Mouse (Mus musculus): Measurements from ENCODE around the gene Lsm4. TPM values are rescaled to one million over a fixed set of nuclear protein-coding genes. Genes with fewer than 3 reads are reported as not detected.
A peak's percentile ranks its signal among the peaks of the same experiment; 100 is the strongest.

Gene Lsm4
- total RNA-seq, 2 experiments from 2014 or later, result 125 to 214 TPM

- peak; percentile 17 for ATAC-seq (replicated peaks; ENCODE audit: poor library complexity)
These were observed 26.2 kb downstream of the Lsm4 start for GRCm38 (mm10) chr8:70699116-70699833.

DNA sequence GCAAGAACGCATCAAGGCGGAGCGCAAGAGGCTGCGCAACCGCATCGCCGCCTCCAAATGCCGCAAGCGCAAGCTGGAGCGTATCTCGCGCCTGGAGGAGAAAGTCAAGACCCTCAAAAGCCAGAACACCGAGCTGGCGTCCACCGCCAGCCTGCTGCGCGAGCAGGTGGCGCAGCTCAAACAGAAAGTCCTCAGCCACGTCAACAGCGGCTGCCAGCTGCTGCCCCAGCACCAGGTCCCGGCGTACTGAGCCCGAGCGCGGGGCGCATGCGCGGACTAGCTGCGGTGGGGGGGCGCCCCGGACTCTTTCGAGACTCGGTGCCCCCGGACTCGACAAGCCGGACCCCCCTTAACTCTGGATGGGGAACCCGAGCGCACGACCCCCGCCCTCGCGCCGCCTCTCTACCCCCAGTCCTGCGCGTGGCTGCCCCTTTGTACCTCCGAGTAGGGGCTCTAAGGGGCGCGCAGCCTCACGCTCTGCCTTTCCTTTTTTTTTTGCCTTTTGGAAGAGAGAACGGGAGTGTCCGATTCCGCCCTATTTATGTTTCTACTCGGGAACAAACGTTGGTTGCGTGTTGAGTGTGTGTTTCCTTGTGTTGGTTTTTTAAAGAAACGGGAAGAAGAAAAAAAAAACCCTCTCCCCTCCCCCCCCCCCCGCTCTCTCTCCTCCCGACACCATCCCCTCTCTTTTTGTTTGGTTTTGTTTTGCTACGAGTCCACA is 26.9 kb downstream of the Lsm4 start:
- ATAC-seq (replicated peaks; ENCODE audit: poor library complexity), result peak; percentile 8; the same call in 1 of the 2 replicates

- peak; percentile 36 for ATAC-seq (replicated peaks; ENCODE audit: poor library complexity)
These were observed 27.5 kb downstream of the Lsm4 start for GRCm38 (mm10) chr8:70700555-70700922.

DNA sequence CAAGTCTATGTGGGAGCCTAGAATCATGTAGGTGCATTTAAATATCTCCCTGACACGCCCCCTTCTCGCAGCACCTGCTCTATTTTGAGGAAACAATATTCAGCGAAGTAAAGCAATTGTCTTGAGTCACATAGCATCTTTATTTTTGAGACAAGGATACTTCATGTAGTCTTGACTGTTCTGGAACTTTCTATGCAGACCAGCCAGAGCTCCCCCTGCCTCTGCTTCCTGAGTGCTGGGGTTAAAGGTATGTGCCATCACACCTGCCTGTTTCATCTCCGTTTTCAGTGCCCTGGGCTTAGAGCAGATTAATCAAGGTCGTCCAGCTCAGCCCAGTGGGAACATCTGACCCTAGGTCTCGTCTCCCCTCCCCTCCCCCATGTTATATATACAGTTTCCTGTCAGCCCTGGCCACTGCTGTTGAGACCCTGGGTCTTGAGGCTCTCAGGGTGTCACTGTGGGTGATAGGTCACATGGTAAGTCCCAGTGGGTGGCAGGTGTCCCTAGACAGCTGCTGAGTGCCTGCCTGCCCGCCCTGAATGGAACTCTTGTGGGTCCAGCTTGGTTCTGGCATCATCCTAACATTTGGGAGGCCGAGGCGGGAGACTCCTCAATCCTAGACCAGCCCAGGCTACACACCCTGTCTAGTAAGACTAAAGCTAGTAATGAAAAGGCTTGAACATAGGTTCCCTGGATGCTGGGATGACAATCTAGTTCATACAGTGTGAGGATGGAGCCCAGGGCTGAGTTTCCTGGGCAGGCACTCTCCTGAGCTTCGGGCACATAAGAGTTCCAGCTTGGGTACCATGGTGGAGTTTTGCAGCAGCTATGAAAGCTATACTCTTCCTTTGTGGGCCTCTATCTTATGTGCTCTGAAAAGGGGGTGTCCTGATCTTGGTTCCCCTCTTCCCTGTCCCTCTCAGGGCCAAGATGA is 28.3 kb downstream of the Lsm4 start:
- ATAC-seq (replicated peaks; ENCODE audit: poor library complexity), result no peak

DNA sequence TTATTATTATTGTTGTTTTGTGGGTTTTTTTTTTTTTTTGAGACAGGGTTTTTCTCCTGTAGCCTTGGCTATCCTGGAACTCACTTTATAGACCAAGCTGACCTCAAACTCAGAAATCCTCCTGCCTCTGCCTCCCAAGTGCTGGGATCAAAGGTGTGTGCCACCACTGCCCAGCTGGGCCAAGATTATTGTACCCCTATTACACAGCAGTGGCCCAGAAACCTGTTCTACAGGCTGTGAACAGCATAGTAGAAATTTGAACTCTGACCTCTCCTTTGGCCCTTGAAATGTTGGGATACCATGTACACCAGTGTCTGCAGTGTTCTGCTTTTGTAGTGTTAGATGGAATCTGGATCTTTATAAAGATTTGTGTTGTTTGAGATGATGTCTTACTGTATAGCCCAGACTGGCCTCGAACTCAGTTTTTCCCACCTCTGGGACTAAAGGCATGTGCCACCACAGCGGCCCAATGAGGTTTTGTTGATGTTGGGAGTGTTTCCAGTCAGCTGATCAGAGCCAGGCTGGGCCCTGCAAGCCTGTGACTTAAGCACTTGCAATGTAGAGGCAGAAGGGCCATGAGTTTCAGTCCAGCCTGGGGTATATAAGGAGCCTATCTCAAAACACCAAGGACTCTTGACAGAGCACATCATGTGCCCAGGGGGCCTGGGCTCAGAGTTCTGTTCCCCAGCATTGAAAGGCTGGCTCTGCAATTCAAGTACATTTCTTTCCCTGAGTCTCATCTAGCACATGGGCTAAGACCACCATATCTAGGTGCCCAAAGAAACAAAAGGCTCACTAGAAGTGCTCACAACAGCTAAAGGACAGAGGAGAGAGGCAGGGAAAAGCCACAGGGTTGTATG is 29.2 kb downstream of the Lsm4 start:
- no peak for ATAC-seq (replicated peaks; ENCODE audit: poor library complexity)

GRCm38 (mm10) chr8:70702842-70703182 is 29.8 kb downstream of the Lsm4 start:
- no peak for ATAC-seq (replicated peaks; ENCODE audit: poor library complexity)

- no peak for ATAC-seq (replicated peaks; ENCODE audit: poor library complexity)
These were observed 30.2 kb downstream of the Lsm4 start, which contains the start of gene Iqcn for GRCm38 (mm10) chr8:70703287-70703686. Gene Iqcn (plus strand): TSS chr8:70703457.

DNA sequence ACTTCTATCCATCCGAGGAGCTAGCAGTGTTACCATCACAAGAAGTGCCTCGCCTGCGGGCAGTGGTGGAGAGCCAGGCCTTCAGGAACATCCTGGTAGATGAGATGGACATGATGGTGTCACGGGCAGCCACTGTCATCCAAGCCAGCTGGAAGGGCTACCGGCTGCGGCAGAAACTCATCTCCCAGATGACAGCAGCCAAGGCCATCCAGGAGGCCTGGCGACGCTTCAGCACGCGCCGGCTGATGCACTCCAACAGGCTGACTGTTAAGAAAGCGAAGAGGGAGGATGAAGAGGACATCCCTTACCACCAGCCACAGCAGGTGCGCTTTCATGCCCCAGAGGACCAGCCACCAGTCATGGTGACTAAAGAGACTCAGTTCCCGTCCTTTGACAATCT is 35.2 kb downstream of the Lsm4 start:
- no peak for ATAC-seq (replicated peaks; ENCODE audit: poor library complexity)

- ATAC-seq (replicated peaks; ENCODE audit: poor library complexity), result no peak
These were observed 36.7 kb downstream of the Lsm4 start for GRCm38 (mm10) chr8:70709794-70710193.

GRCm38 (mm10) chr8:70710296-70710695 is 37.2 kb downstream of the Lsm4 start:
- ATAC-seq (replicated peaks; ENCODE audit: poor library complexity), result no peak

DNA sequence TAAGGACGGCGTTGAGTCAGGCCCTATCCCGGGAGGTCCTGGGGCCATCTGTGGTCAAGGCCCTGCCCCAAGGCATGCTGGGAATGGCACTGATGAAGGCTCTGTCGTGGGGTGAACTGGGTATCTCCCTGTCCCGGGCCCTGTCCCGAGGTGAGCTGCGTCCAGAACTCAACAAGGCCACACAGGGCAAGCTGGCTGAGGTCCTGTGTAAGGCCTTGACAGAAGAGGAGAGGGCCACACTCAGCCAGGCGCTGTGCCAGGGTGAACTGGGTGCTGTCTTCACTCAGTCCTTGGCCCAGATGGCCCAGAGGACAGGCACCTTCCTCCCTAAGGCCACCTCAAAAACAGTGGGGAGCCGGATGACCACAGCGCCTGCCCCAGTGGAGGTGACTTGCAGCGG is 38.0 kb downstream of the Lsm4 start:
- no peak for ATAC-seq (replicated peaks; ENCODE audit: poor library complexity)

DNA sequence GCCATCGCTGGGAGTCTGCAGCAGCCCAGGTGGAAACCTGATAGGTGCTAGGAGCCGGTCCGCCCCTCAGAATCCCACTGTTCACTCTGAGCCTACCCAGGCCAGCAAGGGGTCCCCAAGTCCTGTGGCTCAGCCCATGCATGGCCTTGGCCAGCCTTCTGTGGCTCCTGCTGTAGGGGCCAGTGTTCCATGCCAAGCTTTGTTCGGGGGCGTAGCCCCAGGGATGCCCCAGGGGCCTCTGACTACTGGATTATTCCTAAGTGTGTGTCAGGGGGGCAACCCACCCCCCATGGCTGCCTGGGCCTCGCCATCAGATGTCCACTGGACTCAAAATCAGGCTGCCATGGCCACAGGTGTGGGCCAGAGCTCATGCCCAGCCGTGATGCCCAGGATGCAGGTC is 40.9 kb downstream of the Lsm4 start:
- ATAC-seq (replicated peaks; ENCODE audit: poor library complexity), result no peak

- ATAC-seq (replicated peaks; ENCODE audit: poor library complexity), result no peak
These were observed 42.0 kb downstream of the Lsm4 start for GRCm38 (mm10) chr8:70715086-70715485.

DNA sequence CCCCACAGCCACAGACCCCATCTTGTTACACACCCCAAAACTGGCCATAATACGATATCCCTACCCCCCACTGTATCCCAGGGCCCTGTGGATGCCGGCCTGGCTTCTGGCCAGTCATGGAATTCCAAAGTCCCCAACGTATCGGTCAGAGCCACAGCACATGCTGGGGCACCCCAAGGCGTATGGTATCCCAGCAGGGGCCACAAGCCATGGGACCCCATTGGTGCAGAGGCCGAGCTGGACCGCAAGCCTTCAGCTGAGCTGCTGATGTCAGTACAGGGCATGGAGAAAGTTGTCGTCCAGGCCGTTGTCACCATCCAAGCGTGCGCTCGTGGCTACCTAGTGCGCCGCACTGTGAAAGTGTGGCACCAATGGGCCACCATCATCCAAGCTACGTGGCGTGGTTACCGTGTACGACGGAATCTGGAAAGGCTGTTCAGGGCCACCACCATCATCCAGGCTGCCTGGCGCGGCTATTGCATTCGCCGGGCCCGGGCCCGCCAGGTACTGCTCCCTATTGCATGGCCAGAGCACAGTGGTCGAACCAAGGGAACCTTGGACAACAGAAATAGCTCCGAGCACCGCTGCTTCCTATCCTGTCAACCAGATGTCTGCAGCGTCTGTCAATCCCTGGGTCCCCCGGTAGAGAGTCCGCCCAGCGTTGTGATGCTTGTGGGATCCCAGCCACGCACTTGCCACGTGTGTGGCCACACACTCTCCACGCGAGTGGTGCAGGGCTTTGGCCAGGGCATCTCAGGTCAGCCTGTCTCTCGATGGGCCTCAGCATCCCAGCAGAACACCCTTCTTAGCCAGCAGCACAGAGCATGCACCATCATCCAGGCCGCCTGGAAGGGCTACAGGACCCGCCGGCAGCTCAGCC is 43.7 kb downstream of the Lsm4 start:
- ATAC-seq (replicated peaks; ENCODE audit: poor library complexity), result no peak

GRCm38 (mm10) chr8:70718297-70718696 is 45.2 kb downstream of the Lsm4 start, which contains the start of gene Gm3336:
Gene Gm3336 (plus strand): TSS chr8:70718543.
- peak; percentile 92 for ATAC-seq (replicated peaks; ENCODE audit: poor library complexity)

GRCm38 (mm10) chr8:70719796-70720270 is 46.8 kb downstream of the Lsm4 start:
- no peak for ATAC-seq (replicated peaks; ENCODE audit: poor library complexity)

GRCm38 (mm10) chr8:70720739-70721138 is 47.7 kb downstream of the Lsm4 start:
- peak; percentile 84 for ATAC-seq (replicated peaks; ENCODE audit: poor library complexity)

GRCm38 (mm10) chr8:70721601-70722000 is 48.6 kb downstream of the Lsm4 start:
- ATAC-seq (replicated peaks; ENCODE audit: poor library complexity), result no peak

DNA sequence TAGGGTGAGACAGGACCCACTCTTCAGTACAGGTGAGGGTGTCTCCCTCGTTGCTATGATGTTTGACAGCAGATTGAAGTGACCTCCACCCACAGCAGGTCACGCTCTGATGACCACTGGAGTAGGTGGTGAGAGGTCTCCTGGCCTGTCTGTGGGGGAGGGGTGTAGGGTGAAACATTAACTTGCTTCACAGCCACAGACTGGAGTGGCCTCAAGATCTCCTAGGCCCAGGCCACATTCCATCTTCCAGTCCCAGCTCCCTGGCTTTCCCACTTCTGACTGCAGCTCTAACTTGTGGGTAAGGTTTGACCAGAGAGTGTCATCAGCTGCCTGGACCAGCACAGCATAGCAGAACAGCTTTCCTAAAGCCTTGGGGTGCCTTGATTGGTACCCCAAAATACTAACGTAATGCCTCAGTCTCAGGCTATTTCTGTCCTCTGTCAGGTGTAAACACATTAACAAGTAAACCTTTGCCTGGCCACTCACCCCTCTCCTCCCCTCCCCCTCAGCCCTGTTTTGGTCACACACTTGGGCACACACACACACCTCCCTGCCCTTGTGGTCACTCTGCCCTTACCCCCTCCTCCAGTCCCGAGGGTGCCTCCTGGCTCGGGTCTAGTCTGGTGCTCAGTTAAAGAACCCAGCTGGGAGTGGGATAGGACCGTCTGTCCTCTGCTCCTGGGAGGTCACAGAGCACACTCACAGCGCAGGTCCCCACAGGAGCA is 50.6 kb downstream of the Lsm4 start, which contains the start of gene Pde4c:
Gene Pde4c (plus strand): TSS at position 235 of the 725 bp plus-strand sequence.
- no peak for ATAC-seq (replicated peaks; ENCODE audit: poor library complexity)
